10 mouse cellular contexts compared by ENCODE assay signal in genomic region chr15:36361522-36362148, GRCm38 (mm10).
DNase-seq lines count a peak whose midpoint lies in the region; ATAC-seq lines count a peak whose summit lies in the region.
"Had no signal": no experiment of that assay in that cellular context is flagged by ENCODE, and none has a peak within 500 bp of the region (broad histone marks: within the 10 kb centered on the region; RNA-seq: fewer than 3 reads in every experiment).

No protein-coding gene starts in this region.

- no peak overlapping the region for H3K4me3 ChIP-seq in heart, embryonic 11.5 days (ENCODE audit: low read depth, low read length)
- peak overlapping the region; percentile 83 for H3K4me3 ChIP-seq in megakaryocyte, embryonic 14.5 days (replicated peaks)
- H3K4me3 ChIP-seq in midbrain, embryonic 16.5 days (ENCODE audit: low read depth, low read length) = no peak overlapping the region
- H3K4me3 ChIP-seq: midbrain, embryonic 12.5 days had no signal

- WGBS in heart, embryonic 11.5 days (ENCODE audit: insufficient replicate concordance) = 57% methylated on average over 7 of the region's 7 CpGs
- WGBS in midbrain, embryonic 16.5 days = 47% methylated on average over 7 of the region's 7 CpGs

- H3K4me2 ChIP-seq in heart, embryonic 11.5 days = no peak overlapping the region
- H3K4me2 ChIP-seq in midbrain, embryonic 16.5 days (ENCODE audit: low read length) = no peak overlapping the region
- H3K4me2 ChIP-seq: midbrain, embryonic 12.5 days had no signal

- H3K36me3 ChIP-seq in heart, embryonic 11.5 days (ENCODE audit: control insufficient read depth, insufficient read depth, low read length) = no peaks in the 10 kb centered on the region
- H3K36me3 ChIP-seq in megakaryocyte, embryonic 14.5 days (replicated peaks; ENCODE audit: low read length) = no peaks in the 10 kb centered on the region
- no peaks in the 10 kb centered on the region for H3K36me3 ChIP-seq in midbrain, embryonic 16.5 days (ENCODE audit: control insufficient read depth, insufficient read depth, low read length)
- H3K36me3 ChIP-seq: midbrain, embryonic 12.5 days had no signal

- H3K27me3 ChIP-seq in heart, embryonic 11.5 days (ENCODE audit: control insufficient read depth, insufficient read depth, low read length) = no peaks in the 10 kb centered on the region
- H3K27me3 ChIP-seq in megakaryocyte, embryonic 14.5 days (replicated peaks) = peaks cover 11% of the 10 kb centered on the region
- H3K27me3 ChIP-seq in midbrain, embryonic 16.5 days (ENCODE audit: control insufficient read depth, insufficient read depth, low read depth, low read length) = no peaks in the 10 kb centered on the region

- H3K9ac ChIP-seq in heart, embryonic 11.5 days (ENCODE audit: low read depth, low read length) = no peak overlapping the region
- no peak overlapping the region for H3K9ac ChIP-seq in midbrain, embryonic 16.5 days (ENCODE audit: low read depth, low read length)
- H3K9ac ChIP-seq: midbrain, embryonic 12.5 days had no signal

- intact Hi-C loops in gastrocnemius, postnatal 14 days (cut with DNase I; ENCODE audit: low total_unique reads) = no loop called here

- DNase-seq in heart, postnatal 4 days = no peak
- no peak for DNase-seq in gastrocnemius, postnatal 14 days
- DNase-seq: cerebellum, adult 9-10 months had no signal

- no peak for ATAC-seq in heart, embryonic 11.5 days (replicated peaks; ENCODE audit: insufficient number of reproducible peaks, low FRiP score, low TSS enrichment)
- ATAC-seq in megakaryocyte, adult 5-6 weeks (ENCODE audit: poor library complexity, severe bottlenecking) = no peak
- ATAC-seq in erythroblast, adult 5-6 weeks (replicated peaks; ENCODE audit: low FRiP score, poor library complexity, severe bottlenecking) = peak; percentile 2; the same call in 1 of the 2 replicates
- peak; percentile 58; the same call in 1 of the 2 replicates for ATAC-seq in midbrain, embryonic 16.5 days
- no peak for ATAC-seq in granulocyte monocyte progenitor cell, adult 5-6 weeks (replicated peaks; ENCODE audit: poor library complexity, severe bottlenecking)

- H3K27ac ChIP-seq in heart, embryonic 11.5 days (ENCODE audit: low read depth, low read length) = peak overlapping the region; percentile 67
- H3K27ac ChIP-seq in midbrain, embryonic 16.5 days (ENCODE audit: low read length) = no peak overlapping the region
- H3K27ac ChIP-seq: midbrain, embryonic 12.5 days had no signal

- H3K4me1 ChIP-seq in heart, embryonic 11.5 days (ENCODE audit: control insufficient read depth, insufficient read depth, low read length) = peaks cover 5% of the 10 kb centered on the region
- peaks cover 34% of the 10 kb centered on the region for H3K4me1 ChIP-seq in megakaryocyte, embryonic 14.5 days
- no peaks in the 10 kb centered on the region for H3K4me1 ChIP-seq in midbrain, embryonic 16.5 days (ENCODE audit: control insufficient read depth, insufficient read depth, low read length)

- no peaks in the 10 kb centered on the region for H3K9me3 ChIP-seq in heart, embryonic 11.5 days (replicated peaks; ENCODE audit: control insufficient read depth, low read length)
- H3K9me3 ChIP-seq in megakaryocyte, embryonic 14.5 days = no peaks in the 10 kb centered on the region
- H3K9me3 ChIP-seq in midbrain, embryonic 16.5 days (replicated peaks; ENCODE audit: control insufficient read depth, low read length, poor library complexity, severe bottlenecking) = no peaks in the 10 kb centered on the region
- H3K9me3 ChIP-seq: midbrain, embryonic 12.5 days had no signal

Comparison
In these comparisons a context has a peak if more than half of its experiments do, and no peak if none do; other contexts are left out.
1. ATAC-seq: peak in erythroblast, adult 5-6 weeks (single experiment) and midbrain, embryonic 16.5 days (single experiment); none in heart, embryonic 11.5 days (single experiment), megakaryocyte, adult 5-6 weeks (single experiment) and granulocyte monocyte progenitor cell, adult 5-6 weeks (single experiment).